Mouse (Mus musculus): Measurements from ENCODE around the gene Dnajc12. TPM values are rescaled to one million over a fixed set of nuclear protein-coding genes. Genes with fewer than 3 reads are reported as not detected.
"Not testable (repeated sequence)": the region's sequence is repeated elsewhere in the genome, so short reads cannot be mapped to it uniquely, and the experiment has no call there.

Gene Dnajc12
- polyA plus RNA-seq, 1 experiment from 2014 or later: 12.8 TPM

GRCm38 (mm10) chr10:63360502-63360901 is 21.7 kb upstream of the Dnajc12 start:
- Histone ChIP-seq H3K9me3 (no peaks in the 10 kb centered on the region; the same call in 1 of the 2 replicates), H3K4me1 (no peaks in the 10 kb centered on the region), H3K27me3 (no peaks in the 10 kb centered on the region), H3K9ac (no peak overlapping the region), H3K27ac (no peak overlapping the region), H3K4me2 (replicated peaks) (no peak overlapping the region), H3K36me3 (no peaks in the 10 kb centered on the region), H3K4me3 (no peak overlapping the region)
- ATAC-seq (ENCODE audit: low FRiP score, low read depth): no peak
- 78% methylated on average over 1 of the region's 1 CpGs for WGBS

DNA sequence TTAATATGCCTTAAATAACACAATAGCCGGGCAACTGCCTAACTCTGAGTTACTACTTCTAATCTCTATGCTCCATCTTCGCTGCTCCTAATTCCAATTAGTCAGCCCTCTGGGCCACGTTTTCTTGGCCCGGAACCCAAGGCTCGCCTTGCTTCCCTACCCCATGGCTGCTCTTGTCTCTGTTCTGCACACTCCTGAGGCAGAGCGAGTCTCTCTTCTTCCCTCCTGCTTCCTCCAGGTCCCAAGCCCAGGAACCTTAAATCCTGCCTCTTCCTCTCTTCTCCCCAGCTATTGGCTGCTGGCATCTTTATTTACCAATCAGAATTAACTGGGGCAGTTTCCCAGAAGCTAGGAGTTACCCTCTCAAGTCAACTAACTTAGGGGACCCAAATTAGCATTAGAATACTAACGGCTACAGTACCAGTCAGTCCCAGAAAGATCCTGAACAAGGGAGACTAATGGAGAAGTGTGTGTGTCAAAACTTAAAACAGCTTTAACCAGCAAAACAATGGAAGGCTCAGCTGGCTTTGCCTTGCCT is 16.3 kb upstream of the Dnajc12 start:
- H3K27me3 ChIP-seq: no peaks in the 10 kb centered on the region
- no peaks in the 10 kb centered on the region for H3K36me3 ChIP-seq
- no peaks in the 10 kb centered on the region; the same call in 1 of the 2 replicates for H3K9me3 ChIP-seq
- H3K4me3 ChIP-seq: no peak overlapping the region
- 60% methylated on average over 7 of the region's 7 CpGs for WGBS
- H3K27ac ChIP-seq: no peak overlapping the region
- H3K9ac ChIP-seq: no peak overlapping the region
- no peaks in the 10 kb centered on the region; the same call in 1 of the 2 replicates for H3K4me1 ChIP-seq
- H3K4me2 ChIP-seq (replicated peaks): peak overlapping the region; percentile 19
- ATAC-seq (ENCODE audit: low FRiP score, low read depth): no peak

GRCm38 (mm10) chr10:63367386-63367785 is 14.9 kb upstream of the Dnajc12 start:
- H3K27ac ChIP-seq: no peak overlapping the region
- no peak overlapping the region for H3K9ac ChIP-seq
- H3K4me3 ChIP-seq: no peak overlapping the region
- H3K4me1 ChIP-seq: no peaks in the 10 kb centered on the region; the same call in 1 of the 2 replicates
- ATAC-seq (ENCODE audit: low FRiP score, low read depth): no peak
- WGBS: 70% methylated on average over 6 of the region's 6 CpGs
- H3K36me3 ChIP-seq: no peaks in the 10 kb centered on the region
- no peak overlapping the region for H3K4me2 ChIP-seq (replicated peaks)
- H3K9me3 ChIP-seq: no peaks in the 10 kb centered on the region; the same call in 1 of the 2 replicates
- H3K27me3 ChIP-seq: no peaks in the 10 kb centered on the region

- 89% methylated on average over 3 of the region's 3 CpGs for WGBS
- Histone ChIP-seq H3K9me3 (no peaks in the 10 kb centered on the region; the same call in 1 of the 2 replicates), H3K4me3 (no peak overlapping the region), H3K4me1 (no peaks in the 10 kb centered on the region; the same call in 1 of the 2 replicates), H3K9ac (no peak overlapping the region), H3K36me3 (no peaks in the 10 kb centered on the region), H3K27ac (no peak overlapping the region), H3K27me3 (no peaks in the 10 kb centered on the region), H3K4me2 (replicated peaks) (no peak overlapping the region)
- no peak for ATAC-seq (ENCODE audit: low FRiP score, low read depth)
Measured at GRCm38 (mm10) chr10:63368041-63368440, 14.2 kb upstream of the Dnajc12 start.

DNA sequence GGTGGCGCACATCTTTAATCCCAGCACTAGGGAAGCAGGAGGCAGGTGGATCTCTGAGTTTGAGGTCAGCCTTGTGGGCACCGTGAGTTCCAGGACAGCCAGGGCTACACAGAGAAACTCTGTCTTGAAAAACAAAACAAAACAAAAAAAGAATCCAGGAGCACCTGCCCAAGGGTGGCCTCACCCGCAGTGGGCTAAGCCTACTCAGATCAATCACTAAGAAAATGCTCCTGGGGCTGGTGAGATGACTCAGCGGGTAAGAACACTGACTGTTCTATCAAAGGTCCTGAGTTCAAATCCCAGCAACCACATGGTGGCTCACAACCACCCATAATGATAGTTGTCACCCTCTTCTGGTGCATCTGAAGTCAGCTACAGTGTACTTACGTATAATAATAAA is 5.9 kb upstream of the Dnajc12 start:
- no peak for ATAC-seq (ENCODE audit: low FRiP score, low read depth)
- H3K9ac ChIP-seq: no peak overlapping the region
- 82% methylated on average over 5 of the region's 5 CpGs for WGBS
- 0 out of 2 replicates have a peak, but pooled peaks cover 5% of the 10 kb centered on the region for H3K27me3 ChIP-seq
- H3K4me3 ChIP-seq: no peak overlapping the region
- no peak overlapping the region for H3K27ac ChIP-seq
- H3K9me3 ChIP-seq: no peaks in the 10 kb centered on the region
- no peaks in the 10 kb centered on the region for H3K36me3 ChIP-seq
- H3K4me2 ChIP-seq (replicated peaks): no peak overlapping the region
- no peaks in the 10 kb centered on the region for H3K4me1 ChIP-seq

- no peak overlapping the region for H3K4me2 ChIP-seq (replicated peaks)
- no peak overlapping the region for H3K4me3 ChIP-seq
- no peak overlapping the region for H3K27ac ChIP-seq
- ATAC-seq (ENCODE audit: low FRiP score, low read depth): no peak
- peaks cover 6% of the 10 kb centered on the region for H3K4me1 ChIP-seq
- H3K36me3 ChIP-seq: no peaks in the 10 kb centered on the region
- 17% methylated on average over 9 of the region's 9 CpGs for WGBS
- H3K27me3 ChIP-seq: 0 out of 2 replicates have a peak, but pooled peaks cover 5% of the 10 kb centered on the region
- H3K9me3 ChIP-seq: no peaks in the 10 kb centered on the region
- H3K9ac ChIP-seq: no peak overlapping the region
Measured at GRCm38 (mm10) chr10:63377468-63377867, 4.8 kb upstream of the Dnajc12 start.

GRCm38 (mm10) chr10:63378948-63379680 is 3.1 kb upstream of the Dnajc12 start:
- no peaks in the 10 kb centered on the region for H3K36me3 ChIP-seq
- H3K27ac ChIP-seq: no peak overlapping the region
- no peaks in the 10 kb centered on the region for H3K9me3 ChIP-seq
- peaks cover 6% of the 10 kb centered on the region for H3K4me1 ChIP-seq
- no peak overlapping the region for H3K4me3 ChIP-seq
- H3K4me2 ChIP-seq (replicated peaks): no peak overlapping the region
- no peak for ATAC-seq (ENCODE audit: low FRiP score, low read depth)
- 69% methylated on average over 6 of the region's 6 CpGs for WGBS
- no peak overlapping the region for H3K9ac ChIP-seq
- H3K27me3 ChIP-seq: 0 out of 2 replicates have a peak, but pooled peaks cover 5% of the 10 kb centered on the region

GRCm38 (mm10) chr10:63381498-63382280 is 554 bp upstream of the Dnajc12 start, which contains the start of gene Sirt1:
Gene Sirt1 (minus strand): TSS chr10:63381704.
- H3K4me3 ChIP-seq: peak within 1 kb of the TSS; percentile 59
- peak within 1 kb of the TSS; percentile 89 for H3K4me2 ChIP-seq (replicated peaks)
- no peak within 1 kb of the TSS; the same call in 1 of the 2 replicates for H3K27ac ChIP-seq
- ATAC-seq (ENCODE audit: low FRiP score, low read depth): no peak
- no peaks in the 10 kb centered on the region for H3K9me3 ChIP-seq
- H3K4me1 ChIP-seq: peaks cover 6% of the 10 kb centered on the region
- H3K27me3 ChIP-seq: 0 out of 2 replicates have a peak, but pooled peaks cover 5% of the 10 kb centered on the region
- no peaks in the 10 kb centered on the region for H3K36me3 ChIP-seq
- 7% methylated on average over 24 of the region's 24 CpGs for WGBS
- peak within 1 kb of the TSS; percentile 70 for H3K9ac ChIP-seq

DNA sequence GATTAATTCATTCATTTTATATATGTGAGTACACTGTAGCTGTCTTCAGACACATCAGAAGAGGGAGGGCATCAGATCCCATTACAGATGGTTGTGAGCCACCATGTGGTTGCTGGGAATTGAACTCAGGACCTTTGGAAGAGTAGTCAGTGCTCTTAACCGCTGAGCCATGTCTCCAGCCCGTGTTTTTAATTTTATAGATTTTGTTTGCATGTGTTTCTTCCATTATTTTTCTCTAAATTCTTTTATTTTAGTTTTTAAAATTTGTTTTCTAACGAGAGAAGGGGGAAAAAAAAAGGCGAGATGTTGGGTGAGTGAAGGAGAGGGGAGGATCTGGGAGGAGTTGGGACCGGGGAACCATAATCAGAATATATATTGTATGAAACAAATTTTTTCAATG is 3.7 kb downstream of the Dnajc12 start:
- H3K27ac ChIP-seq; ATAC-seq (ENCODE audit: low FRiP score, low read depth); H3K36me3 ChIP-seq; H3K9me3 ChIP-seq; H3K27me3 ChIP-seq; H3K4me1 ChIP-seq: not testable (repeated sequence)
- peak overlapping the region; percentile 73 for H3K4me2 ChIP-seq (replicated peaks)
- H3K9ac ChIP-seq: peak overlapping the region; percentile 67; the same call in 1 of the 2 replicates
- H3K4me3 ChIP-seq: peak overlapping the region; percentile 66
- 27% methylated on average over 5 of the region's 5 CpGs for WGBS

DNA sequence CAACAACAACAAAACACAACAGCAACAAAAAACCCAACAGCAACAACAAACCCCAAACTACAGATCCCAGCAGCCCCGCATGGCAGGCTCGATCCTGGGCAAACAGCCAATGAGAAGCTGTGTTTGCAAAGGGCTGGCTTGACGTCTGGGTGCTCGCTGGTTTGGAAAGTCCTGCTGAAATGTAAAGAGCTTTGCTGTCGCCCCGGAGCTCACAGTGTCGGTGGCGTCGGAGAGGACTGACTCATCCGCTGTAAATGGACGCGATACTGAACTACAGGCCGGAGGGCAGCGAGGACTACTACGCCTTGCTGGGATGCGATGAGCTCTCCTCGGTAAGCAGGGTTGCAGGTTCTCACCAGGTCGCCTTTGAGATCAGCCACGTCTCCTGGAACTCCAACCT is 4.2 kb downstream of the Dnajc12 start:
- Histone ChIP-seq H3K4me1 (peaks cover 5% of the 10 kb centered on the region), H3K27me3 (no peaks in the 10 kb centered on the region), H3K4me3 (peak overlapping the region; percentile 66), H3K36me3 (no peaks in the 10 kb centered on the region), H3K9me3 (no peaks in the 10 kb centered on the region), H3K27ac (no peak overlapping the region), H3K9ac (peak overlapping the region; percentile 67), H3K4me2 (replicated peaks) (peak overlapping the region; percentile 73)
- under 1% methylated on average over 19 of the region's 19 CpGs for WGBS
- ATAC-seq (ENCODE audit: low FRiP score, low read depth): peak; percentile 81

GRCm38 (mm10) chr10:63386991-63387390 is 4.7 kb downstream of the Dnajc12 start:
- no peak for ATAC-seq (ENCODE audit: low FRiP score, low read depth)
- 3% methylated on average over 10 of the region's 10 CpGs for WGBS

DNA sequence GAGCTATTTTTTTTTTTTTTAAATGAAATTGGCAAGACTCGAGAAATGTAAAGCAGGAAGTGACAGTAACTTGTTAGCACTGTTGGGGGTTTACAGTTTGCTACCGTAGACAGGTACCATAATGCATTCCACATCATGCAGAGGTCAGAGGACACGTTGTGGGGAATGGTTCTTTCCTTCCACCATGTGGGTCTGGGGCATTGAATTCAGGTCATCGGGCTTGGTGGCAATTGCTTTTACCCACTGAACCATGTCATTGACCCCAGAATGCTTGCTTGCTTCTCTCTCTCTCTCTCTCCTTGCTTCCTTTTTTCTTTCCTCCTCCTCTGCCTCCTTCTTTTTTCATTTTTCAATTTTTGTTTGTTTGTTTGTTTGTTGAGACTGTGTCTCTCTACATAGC is 6.7 kb downstream of the Dnajc12 start:
- Histone ChIP-seq H3K4me3 (no peak overlapping the region), H3K36me3 (no peaks in the 10 kb centered on the region), H3K4me1 (no peaks in the 10 kb centered on the region), H3K9me3 (no peaks in the 10 kb centered on the region), H3K27me3 (no peaks in the 10 kb centered on the region), H3K9ac (no peak overlapping the region), H3K4me2 (replicated peaks) (no peak overlapping the region), H3K27ac (no peak overlapping the region)
- WGBS: 73% methylated on average over 4 of the region's 4 CpGs
- no peak for ATAC-seq (ENCODE audit: low FRiP score, low read depth)

More at GRCm38 (mm10) chr10:63386991-63387390, 4.7 kb downstream of the Dnajc12 start:
- Histone ChIP-seq H3K9ac (peak overlapping the region; percentile 67), H3K4me3 (peak overlapping the region; percentile 66), H3K4me1 (no peaks in the 10 kb centered on the region), H3K36me3 (no peaks in the 10 kb centered on the region), H3K4me2 (replicated peaks) (peak overlapping the region; percentile 73), H3K27ac (no peak overlapping the region), H3K9me3 (no peaks in the 10 kb centered on the region), H3K27me3 (no peaks in the 10 kb centered on the region)
